10 mouse cellular contexts compared by ENCODE assay signal in the genomic region with DNA sequence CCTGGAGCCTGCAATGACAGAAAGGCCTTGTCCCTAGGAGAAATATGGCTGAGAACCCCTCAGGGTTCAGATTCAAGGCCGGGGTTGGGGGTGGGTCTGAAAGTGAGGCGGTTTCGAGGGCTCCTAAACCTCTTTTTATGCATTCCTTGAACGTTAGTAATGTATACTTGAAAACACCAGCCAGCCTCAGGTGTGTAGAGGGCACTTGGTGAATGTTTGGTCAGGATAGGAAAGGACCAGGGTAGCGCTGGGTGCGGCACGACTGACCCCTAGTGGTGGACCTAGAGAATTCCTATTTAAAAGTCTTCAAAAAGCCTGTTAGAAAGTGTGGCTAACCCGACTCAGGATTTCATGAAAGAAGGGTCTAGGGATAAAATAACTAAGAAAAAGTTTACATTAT.
DNase-seq lines count a peak whose midpoint lies in the region; ATAC-seq and TF ChIP-seq lines count a peak whose summit lies in the region.
"Had no signal": no experiment of that assay in that cellular context is flagged by ENCODE, and none has a peak within 500 bp of the region (broad histone marks: within the 10 kb centered on the region; RNA-seq: fewer than 3 reads in every experiment).

No protein-coding gene starts in this region.

- peak; percentile 32 for TF ChIP-seq CTCF in C2C12 (IDR thresholded peaks at IDR 0.05; ENCODE audit: control insufficient read depth, insufficient read depth, insufficient read length)

- H3K4me3 ChIP-seq in hindbrain, embryonic 11.5 days (ENCODE audit: low read depth, low read length), result no peak overlapping the region
- H3K4me3 ChIP-seq in hindbrain, embryonic 13.5 days, result no peak overlapping the region
- no peak overlapping the region for H3K4me3 ChIP-seq in C2C12 (ENCODE audit: insufficient read depth, poor library complexity, severe bottlenecking)
- H3K4me3 ChIP-seq: embryonic facial prominence, embryonic 15.5 days; megakaryocyte, embryonic 14.5 days had no signal

- H3K27ac ChIP-seq in hindbrain, embryonic 11.5 days (ENCODE audit: low read depth, low read length), result no peak overlapping the region
- no peak overlapping the region for H3K27ac ChIP-seq in hindbrain, embryonic 13.5 days
- H3K27ac ChIP-seq: embryonic facial prominence, embryonic 15.5 days had no signal

- DNase-seq in hindbrain, embryonic 11.5 days (ENCODE audit: low spot score), result peak; percentile 75
- DNase-seq in adrenal gland, adult 2 months, result peak; percentile 47
- peak; percentile 74 for DNase-seq in embryo, embryonic 11 days
- DNase-seq in lung, postnatal 25 days (ENCODE audit: low spot score), result peak; percentile 55
- DNase-seq in thymus, postnatal 14 days, result peak; percentile 59

- no peaks in the 10 kb centered on the region for H3K79me3 ChIP-seq in C2C12 (ENCODE audit: low read depth)

- no peak overlapping the region for H3K9ac ChIP-seq in hindbrain, embryonic 11.5 days (ENCODE audit: low read depth, low read length)
- H3K9ac ChIP-seq in hindbrain, embryonic 13.5 days, result no peak overlapping the region
- H3K9ac ChIP-seq: embryonic facial prominence, embryonic 15.5 days had no signal

- 21% methylated on average over 8 of the region's 8 CpGs for WGBS in hindbrain, embryonic 11.5 days
- 26% methylated on average over 8 of the region's 8 CpGs for WGBS in hindbrain, embryonic 13.5 days

- no peak overlapping the region for H3K4me2 ChIP-seq in hindbrain, embryonic 11.5 days (replicated peaks; ENCODE audit: low read depth, low read length)
- no peak overlapping the region for H3K4me2 ChIP-seq in hindbrain, embryonic 13.5 days
- H3K4me2 ChIP-seq: embryonic facial prominence, embryonic 15.5 days had no signal

- no peaks in the 10 kb centered on the region for H3K27me3 ChIP-seq in hindbrain, embryonic 11.5 days (ENCODE audit: control insufficient read depth, insufficient read depth, low read length)
- no peaks in the 10 kb centered on the region for H3K27me3 ChIP-seq in hindbrain, embryonic 13.5 days
- peaks cover 23% of the 10 kb centered on the region for H3K27me3 ChIP-seq in C2C12 (ENCODE audit: control insufficient read depth, insufficient read depth, insufficient read length)

- ATAC-seq in hindbrain, embryonic 11.5 days (ENCODE audit: low FRiP score), result no peak
- ATAC-seq in hindbrain, embryonic 13.5 days (ENCODE audit: low FRiP score), result no peak
- ATAC-seq in inflammation-experienced regulatory T-cells, adult 6 months, result peak; percentile 59

- no peak overlapping the region for H3ac ChIP-seq in C2C12 (ENCODE audit: control insufficient read depth, insufficient read length, low read depth)

- H3K79me2 ChIP-seq in C2C12 (ENCODE audit: control insufficient read depth, insufficient read depth), result no peaks in the 10 kb centered on the region

- H3K36me3 ChIP-seq in hindbrain, embryonic 11.5 days (ENCODE audit: control insufficient read depth, insufficient read depth, low read length), result no peaks in the 10 kb centered on the region
- no peaks in the 10 kb centered on the region for H3K36me3 ChIP-seq in hindbrain, embryonic 13.5 days
- H3K36me3 ChIP-seq in C2C12 (ENCODE audit: control insufficient read depth, insufficient read depth), result no peaks in the 10 kb centered on the region
- H3K36me3 ChIP-seq: embryonic facial prominence, embryonic 15.5 days had no signal

- H3K9me3 ChIP-seq in hindbrain, embryonic 11.5 days (ENCODE audit: control insufficient read depth, low read length), result no peaks in the 10 kb centered on the region
- no peaks in the 10 kb centered on the region for H3K9me3 ChIP-seq in hindbrain, embryonic 13.5 days
- H3K9me3 ChIP-seq: embryonic facial prominence, embryonic 15.5 days; megakaryocyte, embryonic 14.5 days had no signal

- no peaks in the 10 kb centered on the region; the same call in 1 of the 2 replicates for H3K4me1 ChIP-seq in hindbrain, embryonic 11.5 days (replicated peaks; ENCODE audit: control insufficient read depth, insufficient read depth, low read length)
- H3K4me1 ChIP-seq in hindbrain, embryonic 13.5 days (replicated peaks), result peaks cover 52% of the 10 kb centered on the region
- H3K4me1 ChIP-seq: embryonic facial prominence, embryonic 15.5 days had no signal

TF ChIP-seq in C2C12, 6 proteins besides CTCF, POLR2A, EP300 and RAD21:
- TF ChIP-seq FOSL1 (IDR thresholded peaks at IDR 0.05; ENCODE audit: insufficient read depth, low read length, poor library complexity, severe bottlenecking), result no peak
- no peak for TF ChIP-seq USF1 (IDR thresholded peaks at IDR 0.05; ENCODE audit: low read depth)
- no peak for TF ChIP-seq CEBPB (IDR thresholded peaks at IDR 0.05; ENCODE audit: low read depth)
- TF ChIP-seq MYOG (IDR thresholded peaks at IDR 0.05; ENCODE audit: control insufficient read depth, extremely low read depth, insufficient read length), result no peak
- TF ChIP-seq MYOD1 (IDR thresholded peaks at IDR 0.05; ENCODE audit: control insufficient read depth, insufficient read length, low read depth), result no peak
- no peak for TF ChIP-seq MAX (IDR thresholded peaks at IDR 0.05)
